Mouse (Mus musculus) intestine, postnatal 0 days (tissue): ENCODE results near the gene Vps39. TPM values are rescaled to one million over a fixed set of nuclear protein-coding genes. Genes with fewer than 3 reads are reported as not detected.
A peak's percentile ranks its signal among the peaks of the same experiment; 100 is the strongest.

Experiments
- ATAC-seq: fragments of 200-750 bp; cut with Nextera tagmentation; 2 replicates; pipeline ENCODE4 v1.8.0; 2017; ENCODE audit warnings: mild to moderate bottlenecking, moderate TSS enrichment, moderate library complexity
- H3K27ac ChIP-seq: fragments of 300-500 bp; sonication (generic); 2 replicates; pipeline ENCODE4 v1.5.1; 2014; ENCODE audit warnings: mild to moderate bottlenecking, low read depth, low read length, moderate library complexity
- H3K27me3 ChIP-seq: fragments of 300-500 bp; sonication (generic); replicated peaks from 2 replicates; pipeline ENCODE4 v1.6.1; 2014; ENCODE audit warnings: low read length, mixed read lengths; ENCODE audit not compliant: control insufficient read depth, insufficient read depth
- H3K36me3 ChIP-seq: fragments of 300-500 bp; sonication (generic); 2 replicates; pipeline ENCODE4 v1.6.1; 2014; ENCODE audit warnings: mild to moderate bottlenecking, moderate library complexity; ENCODE audit not compliant: control insufficient read depth, insufficient read depth
- H3K4me1 ChIP-seq: fragments of 300-500 bp; sonication (generic); replicated peaks from 2 replicates; pipeline ENCODE4 v1.6.1; 2014; ENCODE audit warnings: antibody characterized with exemption, low read length, mixed read lengths; ENCODE audit not compliant: control insufficient read depth, insufficient read depth
- H3K4me2 ChIP-seq: fragments of 300-500 bp; sonication (generic); replicated peaks from 2 replicates; pipeline ENCODE4 v1.6.1; 2014; ENCODE audit warnings: low read depth, mild to moderate bottlenecking, moderate library complexity
- H3K4me3 ChIP-seq: fragments of 300-500 bp; sonication (generic); 2 replicates; pipeline ENCODE4 v1.5.1; 2014; ENCODE audit warnings: low read depth, low read length
- H3K9ac ChIP-seq: fragments of 300-500 bp; sonication (generic); 2 replicates; pipeline ENCODE4 v1.6.1; 2014; ENCODE audit warnings: mild to moderate bottlenecking, low read depth, low read length
- H3K9me3 ChIP-seq: fragments of 300-500 bp; sonication (generic); 2 replicates; pipeline ENCODE4 v1.6.1; 2016; ENCODE audit warnings: mixed run types; ENCODE audit not compliant: control insufficient read depth
- CTCF ChIP-seq: sonication (generic); IDR thresholded peaks from 2 replicates; pipeline ENCODE4 v1.5.1; 2016; ENCODE audit warnings: low read depth, mild to moderate bottlenecking, control low read depth, antibody characterized with exemption, moderate library complexity
- WGBS: fragments of 180-500 bp; shearing (Covaris S2); extraction: QIAGEN DNeasy Blood & Tissue Kit; methylation state at CpG from one replicate; pipeline ENCODE4 v1.1.7; 2014; 5-methylcytosine and 5-hydroxymethylcytosine counted together
- polyA plus RNA-seq: library from polyadenylated mRNA; unstranded; fragments of >200 nt; fragmentation: Nextera tagmentation; extraction: Ambion mirVana; gene quantifications from 2 replicates; pipeline ENCODE4 v1.2.1, GENCODE M21; 2015

Vps39 gene
- polyA plus RNA-seq, 1 experiment from 2014 or later = 12.8 TPM

DNA sequence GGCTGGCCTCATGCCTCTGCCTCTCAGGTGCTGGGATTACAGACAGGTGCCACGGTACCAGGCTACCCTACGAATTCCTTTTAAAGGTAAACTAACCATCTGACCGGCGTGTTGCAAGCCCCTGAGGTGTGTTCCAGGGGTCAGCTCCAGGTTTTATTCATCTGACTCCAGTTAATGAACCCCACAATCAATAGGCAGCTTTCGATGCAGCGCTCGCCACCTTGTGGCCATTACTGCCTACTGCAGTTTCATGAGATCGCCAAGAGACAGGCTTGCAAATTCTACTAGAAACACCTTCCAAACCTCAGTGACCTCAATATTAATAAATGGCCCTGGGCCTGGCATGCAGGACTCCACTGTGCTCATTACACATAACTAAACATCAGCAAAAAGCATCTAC, 73.0 kb downstream of the Vps39 start:
- H3K27me3 ChIP-seq = no peaks in the 10 kb centered on the region
- WGBS = 15% methylated on average over 8 of the region's 8 CpGs
- peak; percentile 86 for TF ChIP-seq CTCF
- no peak for ATAC-seq
- H3K27ac ChIP-seq = no peak overlapping the region
- no peaks in the 10 kb centered on the region for H3K9me3 ChIP-seq
- H3K9ac ChIP-seq = no peak overlapping the region
- no peak overlapping the region for H3K4me2 ChIP-seq
- H3K4me1 ChIP-seq = no peaks in the 10 kb centered on the region
- no peak overlapping the region for H3K4me3 ChIP-seq
- H3K36me3 ChIP-seq = no peaks in the 10 kb centered on the region

DNA sequence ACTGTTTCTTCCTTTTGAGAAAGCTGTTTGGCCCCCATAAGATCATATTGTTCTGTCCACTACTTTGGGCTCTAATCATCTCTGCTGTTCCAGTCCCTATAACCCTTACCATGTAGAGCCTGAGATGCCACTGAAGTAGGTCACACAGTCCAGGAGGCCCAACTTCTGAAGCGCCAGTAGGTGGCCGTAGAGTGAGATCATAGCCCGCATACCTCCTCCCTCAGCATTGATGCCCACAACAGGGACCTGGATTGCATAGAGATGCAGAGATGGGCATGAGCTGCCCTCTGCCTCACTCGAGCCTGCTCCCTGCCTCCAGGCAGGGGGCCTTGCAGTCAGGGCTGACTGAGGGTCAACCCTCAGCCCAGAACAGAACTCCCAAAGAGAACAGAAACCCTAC, 76.0 kb downstream of the Vps39 start:
- no peak overlapping the region for H3K4me2 ChIP-seq
- no peak overlapping the region for H3K9ac ChIP-seq
- no peaks in the 10 kb centered on the region for H3K36me3 ChIP-seq
- no peak for ATAC-seq
- H3K27me3 ChIP-seq = no peaks in the 10 kb centered on the region
- H3K27ac ChIP-seq = no peak overlapping the region
- H3K9me3 ChIP-seq = no peaks in the 10 kb centered on the region
- H3K4me3 ChIP-seq = no peak overlapping the region
- WGBS = 78% methylated on average over 4 of the region's 4 CpGs
- no peak for TF ChIP-seq CTCF
- H3K4me1 ChIP-seq = no peaks in the 10 kb centered on the region

DNA sequence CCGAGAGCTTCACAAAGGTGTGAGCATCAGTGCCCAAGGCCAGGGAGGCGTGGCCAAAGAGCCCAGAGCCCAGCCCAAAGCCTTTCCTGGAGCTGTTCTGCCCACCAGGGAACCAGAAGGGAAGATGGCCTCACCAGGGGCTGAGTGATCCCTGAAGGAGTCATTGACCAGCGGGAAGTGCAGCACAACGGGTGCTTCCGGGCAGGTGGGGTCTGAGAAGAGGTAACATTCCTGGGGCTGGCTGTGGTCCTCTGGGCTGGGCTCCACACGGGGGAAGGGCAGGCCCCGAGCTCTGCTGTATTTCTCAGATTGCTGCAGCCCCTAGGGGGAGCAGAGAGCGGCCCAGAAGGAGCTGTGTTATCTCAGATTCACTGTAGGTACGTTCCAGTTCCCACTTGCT, 84.3 kb downstream of the Vps39 start:
- no peaks in the 10 kb centered on the region for H3K9me3 ChIP-seq
- H3K27me3 ChIP-seq = peaks cover 4% of the 10 kb centered on the region; the same call in 1 of the 2 replicates
- 1% methylated on average over 9 of the region's 9 CpGs for WGBS
- ATAC-seq = no peak
- H3K9ac ChIP-seq = no peak overlapping the region
- no peak overlapping the region for H3K4me3 ChIP-seq
- H3K27ac ChIP-seq = no peak overlapping the region
- no peaks in the 10 kb centered on the region for H3K36me3 ChIP-seq
- no peaks in the 10 kb centered on the region for H3K4me1 ChIP-seq
- TF ChIP-seq CTCF = peak; percentile 60
- H3K4me2 ChIP-seq = peak overlapping the region; percentile 41

Other genes with a start within 250 kb of the Vps39 start
- 70.0 and 74.9 TPM in 2 replicates for gene Ehd4, start 198.5 kb downstream of the Vps39 start, polyA plus RNA-seq
- gene Pla2g4e, start 107.8 kb downstream of the Vps39 start, polyA plus RNA-seq = 0.08 and 0.14 TPM in 2 replicates
- gene Pla2g4d, start 63.9 kb downstream of the Vps39 start, polyA plus RNA-seq = 0.17 and 0.20 TPM in 2 replicates
- 1.8 and 2.8 TPM in 2 replicates for gene Pla2g4f, start 39.0 kb downstream of the Vps39 start, polyA plus RNA-seq
- 9.0 and 11.1 TPM in 2 replicates for gene Ganc, start 50.8 kb upstream of the Vps39 start, polyA plus RNA-seq
- gene Tmem87a, start 51.0 kb upstream of the Vps39 start, polyA plus RNA-seq = 8.0 and 8.8 TPM in 2 replicates
- 0.55 and 0.61 TPM in 2 replicates for gene Capn3, start 102.9 kb upstream of the Vps39 start, polyA plus RNA-seq
- gene Zfp106, start 210.7 kb upstream of the Vps39 start, polyA plus RNA-seq = 24.8 and 27.0 TPM in 2 replicates
- gene Snap23, start 214.5 kb upstream of the Vps39 start, polyA plus RNA-seq = 39.0 and 43.0 TPM in 2 replicates